Mouse (Mus musculus) spleen, adult 2 months (tissue): ENCODE data around the gene Tmem59.

ENCODE experiments used
- CTCF ChIP-seq: fragments of 200-500 bp; IDR thresholded peaks from 2 replicates; pipeline ENCODE4 v1.5.1; 2011; ENCODE audit warnings: mild to moderate bottlenecking, inconsistent platforms; ENCODE audit not compliant: insufficient read depth, insufficient read length, insufficient replicate concordance; ENCODE audit errors: extremely low read depth
- POLR2A ChIP-seq: fragments of 200-500 bp; IDR thresholded peaks from 2 replicates; pipeline ENCODE4 v1.6.1; 2011; ENCODE audit warnings: low read depth, low read length, inconsistent platforms

GRCm38 (mm10) chr4:107240196-107240595, 62.0 kb downstream of the Tmem59 start:
- TF ChIP-seq CTCF (no peak), POLR2A (no peak)
